In the genomic region with DNA sequence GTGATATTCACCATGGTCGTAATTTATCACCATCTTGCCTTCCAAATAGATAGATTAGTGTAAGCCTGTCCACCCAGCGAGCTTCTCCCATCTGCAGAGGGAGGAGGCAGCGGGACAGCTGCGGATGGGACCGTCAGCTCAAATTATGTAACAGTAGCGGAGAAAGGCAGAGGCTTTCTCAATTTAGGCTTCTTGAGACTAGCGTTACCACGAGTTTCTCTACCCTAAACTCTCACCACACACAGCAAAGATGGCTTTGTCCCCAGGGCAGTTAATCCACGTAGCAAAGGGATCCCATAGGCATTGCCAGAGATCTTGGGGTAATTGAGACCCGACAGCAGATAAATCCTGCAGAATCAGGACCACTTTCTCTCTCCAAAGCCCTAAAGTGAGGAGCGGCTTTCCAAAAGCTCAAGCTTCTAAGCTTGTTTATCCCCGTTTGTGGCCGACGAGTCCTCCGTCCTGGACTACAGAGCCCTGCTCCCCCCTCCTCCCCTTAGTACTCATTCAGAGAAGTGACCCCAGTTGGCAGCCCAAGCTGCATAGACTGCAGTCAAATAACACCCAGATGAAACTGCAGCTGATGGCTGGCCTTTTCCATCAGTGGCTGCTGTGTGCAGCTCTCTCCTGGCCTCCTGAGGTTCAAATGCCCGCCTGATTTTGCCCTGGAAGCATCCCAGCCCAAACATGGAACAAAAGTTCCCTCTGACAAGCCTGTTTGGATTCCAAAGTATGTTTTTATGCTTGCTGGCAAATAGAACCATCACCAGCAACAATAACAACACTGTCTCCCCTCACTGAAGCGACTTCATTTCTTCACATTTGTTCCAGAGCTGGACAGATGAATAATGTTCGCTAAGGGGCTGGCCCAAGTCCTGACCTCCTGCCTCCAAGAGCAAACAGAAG, we compare ENCODE assay signal across 10 mouse cellular contexts. TPM values are rescaled to one million over a fixed set of nuclear protein-coding genes. Genes with fewer than 3 reads are reported as not detected.
DNase-seq lines count a peak whose midpoint lies in the region; ATAC-seq and TF ChIP-seq lines count a peak whose summit lies in the region.
"Had no signal": no experiment of that assay in that cellular context is flagged by ENCODE, and none has a peak within 500 bp of the region (broad histone marks: within the 10 kb centered on the region; RNA-seq: fewer than 3 reads in every experiment).

No protein-coding gene starts in this region.

- no peak overlapping the region for H3K4me3 ChIP-seq in cortical plate, adult 2 months (ENCODE audit: insufficient read depth, low read length)
- H3K4me3 ChIP-seq in hindbrain, embryonic 15.5 days = no peak overlapping the region
- H3K4me3 ChIP-seq: heart, embryonic 13.5 days had no signal

- ATAC-seq in hindbrain, embryonic 15.5 days (ENCODE audit: low FRiP score, low read depth) = peak; percentile 80

- H3K27ac ChIP-seq in cortical plate, adult 2 months (ENCODE audit: insufficient read depth, low read length) = peak overlapping the region; percentile 24
- H3K27ac ChIP-seq in hindbrain, embryonic 15.5 days (replicated peaks) = no peak overlapping the region
- H3K27ac ChIP-seq: heart, embryonic 13.5 days had no signal

- H3K36me3 ChIP-seq in hindbrain, embryonic 15.5 days = no peaks in the 10 kb centered on the region
- H3K36me3 ChIP-seq: heart, embryonic 13.5 days had no signal

- H3K4me2 ChIP-seq in hindbrain, embryonic 15.5 days = peak overlapping the region; percentile 32
- H3K4me2 ChIP-seq: heart, embryonic 13.5 days had no signal

- H3K9me3 ChIP-seq in hindbrain, embryonic 15.5 days = no peaks in the 10 kb centered on the region
- H3K9me3 ChIP-seq: heart, embryonic 13.5 days had no signal

- H3K27me3 ChIP-seq in hindbrain, embryonic 15.5 days = no peaks in the 10 kb centered on the region
- H3K27me3 ChIP-seq: heart, embryonic 13.5 days had no signal

- no peaks in the 10 kb centered on the region for H3K4me1 ChIP-seq in cortical plate, adult 2 months (ENCODE audit: control insufficient read depth, insufficient read depth, low read length)
- no peaks in the 10 kb centered on the region for H3K4me1 ChIP-seq in hindbrain, embryonic 15.5 days (replicated peaks)
- H3K4me1 ChIP-seq: heart, embryonic 13.5 days had no signal

- no peak for TF ChIP-seq CTCF in cortical plate, adult 2 months (IDR thresholded peaks at IDR 0.05; ENCODE audit: extremely low read depth, insufficient read depth, low read length)

- DNase-seq in cerebellum, adult 11 months = peak; percentile 59
- DNase-seq in neural tube, embryonic 10.5 days (ENCODE audit: extremely low spot score, low spot score) = peak; percentile 46
- no peak for DNase-seq in T-cell, adult 2 months (ENCODE audit: low spot score)
- DNase-seq in c-Kit-positive CD71-positive TER-119-positive erythroid progenitor cells, embryonic 14.5 days (ENCODE audit: low spot score) = no peak
- DNase-seq in adrenal gland, postnatal 36 days = no peak

- no peak for TF ChIP-seq POLR2A in cortical plate, adult 2 months (IDR thresholded peaks at IDR 0.05; ENCODE audit: extremely low read depth, insufficient read depth, low read length)

- H3K9ac ChIP-seq in hindbrain, embryonic 15.5 days = no peak overlapping the region
- H3K9ac ChIP-seq: heart, embryonic 13.5 days had no signal

- WGBS in hindbrain, embryonic 15.5 days = 29% methylated on average over 18 of the region's 18 CpGs

RNA-seq across cellular contexts. Expression of a gene that starts 45.4 kb away (rescaled TPM):
- not detected in 2 replicates for polyA plus RNA-seq in cortical plate, adult 2 months (2012; rRNA removed)
- 0.21 TPM in 1 of 2 replicates, not detected in the other for polyA plus RNA-seq in hindbrain, embryonic 15.5 days (2015; fragmentation: Nextera tagmentation; extraction: Ambion mirVana)
- total RNA-seq in adrenal gland, postnatal 36 days (2021) = not detected
- polyA plus RNA-seq: heart, embryonic 13.5 days; liver, embryonic 16.5 days; stomach, embryonic 14.5 days had no signal

Comparison
In these comparisons a context has a peak if more than half of its experiments do, and no peak if none do; other contexts are left out.
1. DNase-seq: peak in cerebellum, adult 11 months (single experiment) and neural tube, embryonic 10.5 days (single experiment); none in T-cell, adult 2 months (single experiment), c-Kit-positive CD71-positive TER-119-positive erythroid progenitor cells, embryonic 14.5 days (single experiment) and adrenal gland, postnatal 36 days (0 of 2).